ENCODE assay signal across 22 mouse cellular contexts in the genomic region with DNA sequence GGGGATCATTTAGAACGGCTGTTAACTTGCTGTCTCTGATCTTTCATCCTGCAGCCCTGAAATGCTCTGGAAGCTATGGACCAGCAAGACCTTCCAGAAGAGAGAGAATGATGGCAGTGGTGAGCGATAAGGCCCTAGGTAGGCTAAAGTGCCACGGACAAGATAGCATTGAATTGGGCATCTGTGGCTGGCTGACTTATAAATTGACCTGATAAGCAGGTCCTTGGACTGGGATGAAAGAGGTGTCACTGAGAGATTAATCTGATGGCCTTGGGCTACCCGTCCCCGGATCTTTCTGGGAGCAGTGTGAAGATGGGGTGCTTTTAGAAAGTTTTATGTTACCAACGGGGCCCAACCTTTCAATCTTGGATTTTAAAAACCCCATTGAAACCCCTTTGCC. TPM values are rescaled to one million over a fixed set of nuclear protein-coding genes. Genes with fewer than 3 reads are reported as not detected.
DNase-seq lines count a peak whose midpoint lies in the region; ATAC-seq and TF ChIP-seq lines count a peak whose summit lies in the region.
"Had no signal": no experiment of that assay in that cellular context is flagged by ENCODE, and none has a peak within 500 bp of the region (broad histone marks: within the 10 kb centered on the region; RNA-seq: fewer than 3 reads in every experiment).

No protein-coding gene starts in this region.

- no peaks in the 10 kb centered on the region for H3K36me3 ChIP-seq in liver, embryonic 12.5 days
- H3K36me3 ChIP-seq in lung, postnatal 0 days (ENCODE audit: insufficient read depth, low read length), result 0 out of 2 replicates have a peak, but pooled peaks cover 7% of the 10 kb centered on the region
- H3K36me3 ChIP-seq: midbrain, embryonic 13.5 days; neural tube, embryonic 13.5 days had no signal

- H3K4me1 ChIP-seq in liver, embryonic 12.5 days, result peaks cover 28% of the 10 kb centered on the region
- no peaks in the 10 kb centered on the region for H3K4me1 ChIP-seq in lung, postnatal 0 days (ENCODE audit: insufficient read depth, low read depth, low read length)
- H3K4me1 ChIP-seq: midbrain, embryonic 13.5 days; neural tube, embryonic 13.5 days had no signal

- peaks cover 5% of the 10 kb centered on the region; the same call in 1 of the 2 replicates for H3K27me3 ChIP-seq in liver, embryonic 12.5 days (replicated peaks)
- no peaks in the 10 kb centered on the region for H3K27me3 ChIP-seq in lung, postnatal 0 days (replicated peaks; ENCODE audit: insufficient read depth, low read length)
- H3K27me3 ChIP-seq: midbrain, embryonic 13.5 days; neural tube, embryonic 13.5 days; Patski had no signal

- TF ChIP-seq EP300 in lung, postnatal 0 days (IDR thresholded peaks at IDR 0.05), result no peak

- DNase-seq in adrenal gland, adult (ENCODE audit: inconsistent age in 2 of 2, low spot score in 1 of 2), result peak; percentile 75 to 89
- DNase-seq in adrenal gland, postnatal 4 days (ENCODE audit: low spot score in 2 of 2), result no peak
- DNase-seq in c-Kit-positive CD71-positive TER-119-negative erythroid progenitor cells, embryonic 14.5 days (ENCODE audit: low read depth), result peak; percentile 34
- no peak for DNase-seq in thymus, adult 18-20 months
- no peak for DNase-seq in urinary bladder, postnatal 36 days (ENCODE audit: low spot score in 2 of 2)
- no peak for DNase-seq in lung, postnatal 0 days (ENCODE audit: low spot score)
- DNase-seq: cerebellum, adult 18-20 months; gastrocnemius, postnatal 25 days; heart, adult 2 months; kidney, adult 18-20 months; layer of hippocampus, postnatal 36 days; right cerebral cortex, postnatal 14 days; spleen, adult 18-20 months had no signal

- WGBS in liver, embryonic 12.5 days (ENCODE audit: insufficient replicate concordance), result 49% methylated on average over 6 of the region's 6 CpGs
- WGBS in lung, postnatal 0 days, result 80% methylated on average over 6 of the region's 6 CpGs

- H3K4me3 ChIP-seq in liver, embryonic 12.5 days, result no peak overlapping the region
- H3K4me3 ChIP-seq in lung, postnatal 0 days (ENCODE audit: low read depth, low read length), result no peak overlapping the region
- H3K4me3 ChIP-seq: heart, adult 2 months; layer of hippocampus, adult 2 months; midbrain, embryonic 13.5 days; neural tube, embryonic 13.5 days had no signal

- ATAC-seq in liver, embryonic 12.5 days, result peak; percentile 90
- ATAC-seq in megakaryocyte-erythroid progenitor cell, adult 5-6 weeks (replicated peaks; ENCODE audit: low FRiP score, low TSS enrichment, poor library complexity, severe bottlenecking), result peak; percentile 95
- no peak for ATAC-seq in lung, postnatal 0 days
- ATAC-seq: forebrain, embryonic 16.5 days; hindbrain, postnatal 0 days; midbrain, embryonic 13.5 days; Patski had no signal

- TF ChIP-seq CTCF in lung, postnatal 0 days (IDR thresholded peaks at IDR 0.05), result no peak

- H3K27ac ChIP-seq in liver, embryonic 12.5 days, result peak overlapping the region; percentile 72
- H3K27ac ChIP-seq in lung, postnatal 0 days (ENCODE audit: low read length), result no peak overlapping the region
- H3K27ac ChIP-seq: heart, adult 2 months; hindbrain, postnatal 0 days; kidney, postnatal 0 days; layer of hippocampus, adult 2 months; midbrain, embryonic 13.5 days; neural tube, embryonic 13.5 days had no signal

- H3K9me3 ChIP-seq in liver, embryonic 12.5 days (replicated peaks), result no peaks in the 10 kb centered on the region
- no peaks in the 10 kb centered on the region for H3K9me3 ChIP-seq in lung, postnatal 0 days (ENCODE audit: low read length)
- H3K9me3 ChIP-seq: midbrain, embryonic 13.5 days; neural tube, embryonic 13.5 days had no signal

- no peak overlapping the region; the same call in 1 of the 2 replicates for H3K9ac ChIP-seq in liver, embryonic 12.5 days
- no peak overlapping the region for H3K9ac ChIP-seq in lung, postnatal 0 days (replicated peaks; ENCODE audit: low read depth)
- H3K9ac ChIP-seq: midbrain, embryonic 13.5 days; neural tube, embryonic 13.5 days had no signal

- peak overlapping the region; percentile 27 for H3K4me2 ChIP-seq in liver, embryonic 12.5 days
- no peak overlapping the region for H3K4me2 ChIP-seq in lung, postnatal 0 days (replicated peaks; ENCODE audit: low read depth, low read length)
- H3K4me2 ChIP-seq: midbrain, embryonic 13.5 days; neural tube, embryonic 13.5 days had no signal

RNA-seq across cellular contexts. Expression of a gene that starts 32.6 kb away (rescaled TPM):
- 10 to 100 TPM; 12.5 to 14.3 TPM for total RNA-seq in adrenal gland, postnatal 4 days (2021)
- polyA plus RNA-seq in liver, embryonic 12.5 days (2016; fragmentation: Nextera tagmentation; extraction: Ambion mirVana), result 34.6 and 35.2 TPM in 2 replicates
- total RNA-seq in megakaryocyte-erythroid progenitor cell, adult 5-6 weeks (2014; fragmentation: Nextera tagmentation), result 34.0 and 34.7 TPM in 2 replicates
- 21.9 and 24.9 TPM in 2 replicates for total RNA-seq in megakaryocyte-erythroid progenitor cell, adult 5-6 weeks (2017)
- polyA plus RNA-seq in lung, postnatal 0 days (2015; fragmentation: Nextera tagmentation; extraction: Ambion mirVana), result 9.9 and 10.4 TPM in 2 replicates

RNA-seq across cellular contexts. Expression of a gene that starts 32.7 kb away (rescaled TPM):
- 10 to 100 TPM; 40.4 to 40.8 TPM for total RNA-seq in adrenal gland, postnatal 4 days (2021)
- 31.2 and 32.6 TPM in 2 replicates for polyA plus RNA-seq in liver, embryonic 12.5 days (2016; fragmentation: Nextera tagmentation; extraction: Ambion mirVana)
- 31.7 and 66.0 TPM in 2 replicates for total RNA-seq in megakaryocyte-erythroid progenitor cell, adult 5-6 weeks (2014; fragmentation: Nextera tagmentation)
- total RNA-seq in megakaryocyte-erythroid progenitor cell, adult 5-6 weeks (2017), result 28.2 and 40.4 TPM in 2 replicates
- 31.6 and 32.8 TPM in 2 replicates for polyA plus RNA-seq in lung, postnatal 0 days (2015; fragmentation: Nextera tagmentation; extraction: Ambion mirVana)

RNA-seq across cellular contexts. Expression of a gene that starts 32.7 kb away (rescaled TPM):
- 1 to 10 TPM; 4.1 to 4.8 TPM for total RNA-seq in adrenal gland, postnatal 4 days (2021)
- polyA plus RNA-seq in liver, embryonic 12.5 days (2016; fragmentation: Nextera tagmentation; extraction: Ambion mirVana), result 2.3 and 2.7 TPM in 2 replicates
- 7.8 and 8.0 TPM in 2 replicates for total RNA-seq in megakaryocyte-erythroid progenitor cell, adult 5-6 weeks (2014; fragmentation: Nextera tagmentation)
- total RNA-seq in megakaryocyte-erythroid progenitor cell, adult 5-6 weeks (2017), result 2.2 and 6.2 TPM in 2 replicates
- polyA plus RNA-seq in lung, postnatal 0 days (2015; fragmentation: Nextera tagmentation; extraction: Ambion mirVana), result 0.64 and 1.4 TPM in 2 replicates

RNA-seq across cellular contexts. Expression of a gene that starts 51.8 kb away (rescaled TPM):
- 10 to 100 TPM; 12.7 to 13.3 TPM for total RNA-seq in adrenal gland, postnatal 4 days (2021)
- 5.0 and 6.2 TPM in 2 replicates for polyA plus RNA-seq in liver, embryonic 12.5 days (2016; fragmentation: Nextera tagmentation; extraction: Ambion mirVana)
- 13.9 and 21.0 TPM in 2 replicates for total RNA-seq in megakaryocyte-erythroid progenitor cell, adult 5-6 weeks (2014; fragmentation: Nextera tagmentation)
- 7.8 and 13.2 TPM in 2 replicates for total RNA-seq in megakaryocyte-erythroid progenitor cell, adult 5-6 weeks (2017)
- 3.3 and 4.1 TPM in 2 replicates for polyA plus RNA-seq in lung, postnatal 0 days (2015; fragmentation: Nextera tagmentation; extraction: Ambion mirVana)

Comparison
In these comparisons a context has a peak if more than half of its experiments do, and no peak if none do; other contexts are left out.
1. DNase-seq: peak in adrenal gland, adult (2 of 2) and c-Kit-positive CD71-positive TER-119-negative erythroid progenitor cells, embryonic 14.5 days (single experiment); none in adrenal gland, postnatal 4 days (0 of 2), thymus, adult 18-20 months (0 of 2), urinary bladder, postnatal 36 days (0 of 2) and lung, postnatal 0 days (single experiment).